Mouse (Mus musculus): ENCODE data around the gene Tmem131l.
"Not testable (repeated sequence)": the region's sequence is repeated elsewhere in the genome, so short reads cannot be mapped to it uniquely, and the experiment has no call there.

Tmem131l gene

GRCm38 (mm10) chr3:83867026-83867425, 172.9 kb downstream of the Tmem131l start:
- in situ Hi-C loops (cut with MboI): not testable (repeated sequence)

- in situ Hi-C loops (cut with MboI): no loop called here
Observed at GRCm38 (mm10) chr3:83865216-83865615, 174.8 kb downstream of the Tmem131l start.

- in situ Hi-C loops (cut with MboI): no loop called here
Observed at GRCm38 (mm10) chr3:83864064-83864548, 175.9 kb downstream of the Tmem131l start.

GRCm38 (mm10) chr3:83862956-83863355, 177.0 kb downstream of the Tmem131l start:
- in situ Hi-C loops (cut with MboI): no loop called here

- in situ Hi-C loops (cut with MboI): no loop called here
Observed at GRCm38 (mm10) chr3:83859595-83859994, 180.4 kb downstream of the Tmem131l start.

GRCm38 (mm10) chr3:83859071-83859470, 180.9 kb downstream of the Tmem131l start:
- in situ Hi-C loops (cut with MboI): no loop called here

- in situ Hi-C loops (cut with MboI): no loop called here
Observed at GRCm38 (mm10) chr3:83857621-83858020, 182.4 kb downstream of the Tmem131l start.

- in situ Hi-C loops (cut with MboI): no loop called here
Observed at GRCm38 (mm10) chr3:83855643-83856042, 184.3 kb downstream of the Tmem131l start.

- in situ Hi-C loops (cut with MboI): no loop called here
Observed at GRCm38 (mm10) chr3:83849341-83849740, 190.6 kb downstream of the Tmem131l start.
